Mouse (Mus musculus) spleen, adult 2 months (tissue): ENCODE results near the gene Clic5. TPM values are rescaled to one million over a fixed set of nuclear protein-coding genes. Genes with fewer than 3 reads are reported as not detected.

Experiments used
- DNase-seq, 2 experiments: peaks; one replicate each; pipeline versions ENCODE4 v3.0.0 to v3.0.0-alpha.2; 2012 to 2021; ENCODE audit warnings: low spot score in 2 of 2, low read depth in 1 of 2
- H3K27ac ChIP-seq: fragments of 200-500 bp; 2 replicates; pipeline ENCODE4 v1.5.1; 2012; ENCODE audit warnings: low read length, inconsistent platforms; ENCODE audit not compliant: insufficient read depth
- H3K27me3 ChIP-seq: fragments of 200-500 bp; 2 replicates; pipeline ENCODE4 v1.6.1; 2012; ENCODE audit warnings: mild to moderate bottlenecking, moderate library complexity, low read length, inconsistent platforms; ENCODE audit not compliant: control insufficient read depth, insufficient read depth
- H3K36me3 ChIP-seq: fragments of 200-500 bp; 2 replicates; pipeline ENCODE4 v1.6.1; 2012; ENCODE audit warnings: mild to moderate bottlenecking, low read length, inconsistent platforms; ENCODE audit not compliant: control insufficient read depth, insufficient read depth
- H3K4me1 ChIP-seq: fragments of 200-500 bp; 2 replicates; pipeline ENCODE4 v1.6.1; 2011; ENCODE audit warnings: inconsistent platforms; ENCODE audit not compliant: control insufficient read depth, insufficient read depth, insufficient read length
- H3K4me3 ChIP-seq: fragments of 200-500 bp; 2 replicates; pipeline ENCODE4 v1.5.1; 2011; ENCODE audit warnings: mild to moderate bottlenecking, inconsistent platforms; ENCODE audit not compliant: insufficient read depth, insufficient read length; ENCODE audit errors: extremely low read depth
- CTCF ChIP-seq: fragments of 200-500 bp; IDR thresholded peaks from 2 replicates; pipeline ENCODE4 v1.5.1; 2011; ENCODE audit warnings: mild to moderate bottlenecking, inconsistent platforms; ENCODE audit not compliant: insufficient read depth, insufficient read length, insufficient replicate concordance; ENCODE audit errors: extremely low read depth
- POLR2A ChIP-seq: fragments of 200-500 bp; IDR thresholded peaks from 2 replicates; pipeline ENCODE4 v1.6.1; 2011; ENCODE audit warnings: low read depth, low read length, inconsistent platforms
- WGBS: fragments of 180-500 bp; shearing (Covaris S2); methylation state at CpG from one replicate; pipeline ENCODE4 v1.1.7; 2018; 5-methylcytosine and 5-hydroxymethylcytosine counted together
- polyA plus RNA-seq: library from polyadenylated mRNA; depleted of rRNA; stranded (reverse); fragments of >200 nt; gene quantifications from 2 replicates; pipeline ENCODE4 v1.2.3, GENCODE M21; 2012

The Clic5 gene
- polyA plus RNA-seq, 1 experiment = 5.6 TPM

GRCm38 (mm10) chr17:44208900-44209299, 20.5 kb downstream of the Clic5 start:
- DNase-seq = no peak
- H3K36me3 ChIP-seq = no peaks in the 10 kb centered on the region
- 91% methylated on average over 4 of the region's 4 CpGs for WGBS
- no peaks in the 10 kb centered on the region for H3K4me1 ChIP-seq
- H3K4me3 ChIP-seq = no peak overlapping the region
- H3K27ac ChIP-seq = no peak overlapping the region
- TF ChIP-seq CTCF (no peak), POLR2A (no peak)
- H3K27me3 ChIP-seq = no peaks in the 10 kb centered on the region

- Histone ChIP-seq H3K27me3 (no peaks in the 10 kb centered on the region), H3K27ac (no peak overlapping the region), H3K4me3 (no peak overlapping the region), H3K36me3 (no peaks in the 10 kb centered on the region), H3K4me1 (no peaks in the 10 kb centered on the region)
- DNase-seq = no peak
- TF ChIP-seq POLR2A = no peak
- no peak for TF ChIP-seq CTCF
- WGBS = 85% methylated on average over 5 of the region's 5 CpGs
Measured at GRCm38 (mm10) chr17:44212960-44213619, 24.7 kb downstream of the Clic5 start.

- 90% methylated on average over 9 of the region's 9 CpGs for WGBS
- H3K27ac ChIP-seq = no peak overlapping the region
- H3K36me3 ChIP-seq = no peaks in the 10 kb centered on the region
- TF ChIP-seq POLR2A = no peak
- no peak for TF ChIP-seq CTCF
- H3K27me3 ChIP-seq = no peaks in the 10 kb centered on the region
- H3K4me3 ChIP-seq = no peak overlapping the region
- no peaks in the 10 kb centered on the region for H3K4me1 ChIP-seq
- DNase-seq = no peak
Measured at GRCm38 (mm10) chr17:44215196-44215799, 26.9 kb downstream of the Clic5 start.

GRCm38 (mm10) chr17:44217185-44217584, 28.8 kb downstream of the Clic5 start:
- H3K4me1 ChIP-seq = no peaks in the 10 kb centered on the region
- no peaks in the 10 kb centered on the region for H3K36me3 ChIP-seq
- no peak for TF ChIP-seq POLR2A
- TF ChIP-seq CTCF = no peak
- 85% methylated on average over 2 of the region's 2 CpGs for WGBS
- no peak for DNase-seq
- no peaks in the 10 kb centered on the region for H3K27me3 ChIP-seq
- no peak overlapping the region for H3K4me3 ChIP-seq
- H3K27ac ChIP-seq = no peak overlapping the region

GRCm38 (mm10) chr17:44219943-44220342, 31.6 kb downstream of the Clic5 start:
- Histone ChIP-seq H3K4me1 (no peaks in the 10 kb centered on the region), H3K4me3 (no peak overlapping the region), H3K27me3 (no peaks in the 10 kb centered on the region), H3K27ac (no peak overlapping the region), H3K36me3 (no peaks in the 10 kb centered on the region)
- TF ChIP-seq CTCF = no peak
- no peak for TF ChIP-seq POLR2A
- WGBS = 83% methylated on average over 2 of the region's 2 CpGs
- no peak for DNase-seq

GRCm38 (mm10) chr17:44228428-44228827, 40.0 kb downstream of the Clic5 start:
- 93% methylated on average over 5 of the region's 5 CpGs for WGBS
- no peak overlapping the region for H3K27ac ChIP-seq
- DNase-seq = no peak
- TF ChIP-seq POLR2A (no peak), CTCF (no peak)
- H3K4me1 ChIP-seq = no peaks in the 10 kb centered on the region; the same call in 1 of the 2 replicates
- H3K36me3 ChIP-seq = no peaks in the 10 kb centered on the region
- no peak overlapping the region for H3K4me3 ChIP-seq
- H3K27me3 ChIP-seq = no peaks in the 10 kb centered on the region

GRCm38 (mm10) chr17:44230083-44230482, 41.7 kb downstream of the Clic5 start:
- 80% methylated on average over 10 of the region's 10 CpGs for WGBS
- no peak for DNase-seq
- Histone ChIP-seq H3K4me3 (no peak overlapping the region), H3K27me3 (no peaks in the 10 kb centered on the region), H3K4me1 (no peaks in the 10 kb centered on the region; the same call in 1 of the 2 replicates), H3K36me3 (no peaks in the 10 kb centered on the region), H3K27ac (no peak overlapping the region)
- TF ChIP-seq CTCF = no peak
- TF ChIP-seq POLR2A = no peak
